Mouse (Mus musculus): ENCODE data around the gene Fthl17b. TPM values are rescaled to one million over a fixed set of nuclear protein-coding genes. Genes with fewer than 3 reads are reported as not detected.
"Not testable (repeated sequence)": the region's sequence is repeated elsewhere in the genome, so short reads cannot be mapped to it uniquely, and the experiment has no call there.

Fthl17b gene
- not detected in 2 replicates for polyA plus RNA-seq (2014; fragmentation: Nextera tagmentation; extraction: Ambion mirVana)

GRCm38 (mm10) chrX:8962875-8963274 lies at the start of gene Fthl17b:
TSS of gene Fthl17b (minus strand) at chrX:8962975.
- H3K27ac ChIP-seq (ENCODE audit: low read depth); H3K36me3 ChIP-seq (ENCODE audit: control insufficient read depth, insufficient read depth, low read length); H3K9ac ChIP-seq (ENCODE audit: low read length); H3K4me1 ChIP-seq (replicated peaks; ENCODE audit: control insufficient read depth, insufficient read depth, low read length); H3K9me3 ChIP-seq (ENCODE audit: control insufficient read depth, low read length); H3K27me3 ChIP-seq (replicated peaks; ENCODE audit: control insufficient read depth, insufficient read depth, low read length); H3K4me2 ChIP-seq (ENCODE audit: low read length); ATAC-seq (replicated peaks; ENCODE audit: low FRiP score, low TSS enrichment, low read depth); DNase-seq (ENCODE audit: low spot score); H3K4me3 ChIP-seq (ENCODE audit: low read depth, low read length): not testable (repeated sequence)
- 92% methylated on average over 4 of the region's 11 CpGs for WGBS

DNA sequence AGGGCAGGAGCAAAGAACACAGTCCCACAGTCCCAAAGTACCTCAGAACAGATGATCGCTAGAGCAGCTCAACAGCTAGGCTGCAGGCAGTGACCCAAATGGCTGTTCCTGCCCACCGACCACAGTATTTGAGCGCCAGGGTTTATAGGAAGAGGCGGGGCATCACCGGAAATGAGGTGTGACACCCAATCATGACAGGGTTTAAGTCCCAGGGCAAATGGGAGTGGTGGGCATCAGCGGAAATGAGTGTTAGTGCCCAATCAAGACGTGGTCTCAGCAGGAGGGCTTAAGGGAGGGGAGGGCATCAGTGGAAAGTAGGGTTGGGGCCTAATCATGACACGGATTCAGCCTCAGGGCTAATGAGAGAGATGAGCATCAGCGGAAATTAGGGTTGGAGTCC lies 23.9 kb upstream of the Fthl17b start, which contains the start of gene Fthl17d:
Gene Fthl17d, minus strand, starts transcription at position 101 of the 400 bp plus-strand sequence.
- not testable (repeated sequence) for H3K27me3 ChIP-seq (replicated peaks; ENCODE audit: control insufficient read depth, insufficient read depth, low read length); H3K9ac ChIP-seq (ENCODE audit: low read length); H3K4me2 ChIP-seq (ENCODE audit: low read length); H3K4me3 ChIP-seq (ENCODE audit: low read depth, low read length); ATAC-seq (replicated peaks; ENCODE audit: low FRiP score, low TSS enrichment, low read depth); H3K9me3 ChIP-seq (ENCODE audit: control insufficient read depth, low read length); H3K4me1 ChIP-seq (replicated peaks; ENCODE audit: control insufficient read depth, insufficient read depth, low read length); H3K36me3 ChIP-seq (ENCODE audit: control insufficient read depth, insufficient read depth, low read length); DNase-seq (ENCODE audit: low spot score); H3K27ac ChIP-seq (ENCODE audit: low read depth)
- no CpG with 5 or more reads among the region's 9 CpGs for WGBS

DNA sequence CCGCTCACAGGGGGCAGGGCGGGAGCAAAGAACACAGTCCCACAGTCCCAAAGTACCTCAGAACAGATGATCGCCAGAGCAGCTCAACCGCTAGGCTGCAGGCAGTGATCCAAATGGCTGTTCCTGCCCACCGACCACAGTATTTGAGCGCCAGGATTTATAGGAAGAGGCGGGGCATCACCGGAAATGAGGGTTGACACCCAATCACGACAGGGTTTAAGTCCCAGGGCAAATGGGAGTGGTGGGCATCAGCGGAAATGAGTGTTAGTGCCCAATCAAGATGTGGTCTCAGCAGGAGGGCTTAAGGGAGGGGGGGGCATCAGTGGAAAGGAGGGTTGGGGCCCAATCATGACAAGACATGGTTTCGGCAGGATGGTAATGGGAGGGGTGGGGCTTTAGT lies 13.7 kb upstream of the Fthl17b start, which contains the start of gene Fthl17c:
Gene Fthl17c, minus strand, starts transcription at position 101 of the 400 bp plus-strand sequence.
- H3K36me3 ChIP-seq (ENCODE audit: control insufficient read depth, insufficient read depth, low read length); H3K9ac ChIP-seq (ENCODE audit: low read length); H3K4me1 ChIP-seq (replicated peaks; ENCODE audit: control insufficient read depth, insufficient read depth, low read length); DNase-seq (ENCODE audit: low spot score); H3K4me2 ChIP-seq (ENCODE audit: low read length); H3K9me3 ChIP-seq (ENCODE audit: control insufficient read depth, low read length); ATAC-seq (replicated peaks; ENCODE audit: low FRiP score, low TSS enrichment, low read depth); H3K27ac ChIP-seq (ENCODE audit: low read depth); H3K4me3 ChIP-seq (ENCODE audit: low read depth, low read length); H3K27me3 ChIP-seq (replicated peaks; ENCODE audit: control insufficient read depth, insufficient read depth, low read length): not testable (repeated sequence)
- no CpG with 5 or more reads among the region's 11 CpGs for WGBS

GRCm38 (mm10) chrX:8964618-8965017 lies 1.8 kb upstream of the Fthl17b start:
- H3K9ac ChIP-seq (ENCODE audit: low read length); ATAC-seq (replicated peaks; ENCODE audit: low FRiP score, low TSS enrichment, low read depth); DNase-seq (ENCODE audit: low spot score); H3K27ac ChIP-seq (ENCODE audit: low read depth); H3K27me3 ChIP-seq (replicated peaks; ENCODE audit: control insufficient read depth, insufficient read depth, low read length); H3K36me3 ChIP-seq (ENCODE audit: control insufficient read depth, insufficient read depth, low read length); H3K4me3 ChIP-seq (ENCODE audit: low read depth, low read length); H3K4me1 ChIP-seq (replicated peaks; ENCODE audit: control insufficient read depth, insufficient read depth, low read length); H3K9me3 ChIP-seq (ENCODE audit: control insufficient read depth, low read length); H3K4me2 ChIP-seq (ENCODE audit: low read length): not testable (repeated sequence)
- 41% methylated on average over 4 of the region's 4 CpGs for WGBS

DNA sequence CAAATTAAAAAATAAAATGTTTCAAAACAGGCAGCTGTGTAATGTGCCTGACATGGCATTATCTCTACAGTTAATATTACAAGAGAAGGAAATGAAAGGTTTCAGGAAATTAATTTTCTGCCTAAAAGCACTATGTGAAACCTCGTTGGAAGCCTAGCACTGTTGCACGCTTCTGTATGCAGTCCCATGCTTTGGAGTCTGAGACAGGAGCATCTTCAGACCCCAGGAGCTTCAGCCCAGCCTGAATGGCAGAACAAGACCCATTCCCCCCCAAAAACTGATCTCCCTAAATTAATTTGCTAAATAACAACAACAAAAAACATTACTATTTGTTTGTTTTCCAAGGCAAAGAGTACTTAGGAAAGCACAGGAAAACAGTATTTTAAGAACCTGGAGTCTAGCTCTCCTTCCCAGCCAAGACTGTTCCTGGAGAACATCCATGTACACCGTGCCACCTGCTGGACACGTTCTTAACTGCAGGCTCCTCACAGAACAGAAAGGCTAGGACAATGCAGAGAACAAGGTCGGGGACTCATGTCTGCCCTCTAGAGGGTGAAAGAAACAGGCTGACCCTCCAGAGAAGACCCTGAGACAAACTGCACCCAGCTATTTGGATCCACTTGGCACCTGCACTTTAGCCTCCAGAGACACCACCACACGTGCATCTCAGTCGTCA lies 14.5 kb downstream of the Fthl17b start:
- DNase-seq (ENCODE audit: low spot score) (peak; percentile 88), ATAC-seq (replicated peaks; ENCODE audit: low FRiP score, low TSS enrichment, low read depth) (0 out of 2 replicates have a peak, but pooled peaks have one; percentile 50)
- WGBS: 17% methylated on average over 7 of the region's 7 CpGs

GRCm38 (mm10) chrX:8944041-8944440 lies 18.7 kb downstream of the Fthl17b start:
- Histone ChIP-seq H3K9me3 (ENCODE audit: control insufficient read depth, low read length) (no peaks in the 10 kb centered on the region), H3K27ac (ENCODE audit: low read depth) (no peak overlapping the region), H3K4me1 (replicated peaks; ENCODE audit: control insufficient read depth, insufficient read depth, low read length) (no peaks in the 10 kb centered on the region), H3K4me2 (ENCODE audit: low read length) (no peak overlapping the region), H3K27me3 (replicated peaks; ENCODE audit: control insufficient read depth, insufficient read depth, low read length) (no peaks in the 10 kb centered on the region), H3K4me3 (ENCODE audit: low read depth, low read length) (no peak overlapping the region), H3K9ac (ENCODE audit: low read length) (no peak overlapping the region), H3K36me3 (ENCODE audit: control insufficient read depth, insufficient read depth, low read length) (no peaks in the 10 kb centered on the region)
- no peak for DNase-seq (ENCODE audit: low spot score)
- ATAC-seq (replicated peaks; ENCODE audit: low FRiP score, low TSS enrichment, low read depth): no peak
- WGBS: 79% methylated on average over 8 of the region's 8 CpGs

More for the DNA sequence above, 14.5 kb downstream of the Fthl17b start:
- not testable (repeated sequence) for H3K4me3 ChIP-seq (ENCODE audit: low read depth, low read length); H3K36me3 ChIP-seq (ENCODE audit: control insufficient read depth, insufficient read depth, low read length); H3K4me2 ChIP-seq (ENCODE audit: low read length); H3K4me1 ChIP-seq (replicated peaks; ENCODE audit: control insufficient read depth, insufficient read depth, low read length); H3K9me3 ChIP-seq (ENCODE audit: control insufficient read depth, low read length); H3K9ac ChIP-seq (ENCODE audit: low read length); H3K27me3 ChIP-seq (replicated peaks; ENCODE audit: control insufficient read depth, insufficient read depth, low read length); H3K27ac ChIP-seq (ENCODE audit: low read depth)

DNA sequence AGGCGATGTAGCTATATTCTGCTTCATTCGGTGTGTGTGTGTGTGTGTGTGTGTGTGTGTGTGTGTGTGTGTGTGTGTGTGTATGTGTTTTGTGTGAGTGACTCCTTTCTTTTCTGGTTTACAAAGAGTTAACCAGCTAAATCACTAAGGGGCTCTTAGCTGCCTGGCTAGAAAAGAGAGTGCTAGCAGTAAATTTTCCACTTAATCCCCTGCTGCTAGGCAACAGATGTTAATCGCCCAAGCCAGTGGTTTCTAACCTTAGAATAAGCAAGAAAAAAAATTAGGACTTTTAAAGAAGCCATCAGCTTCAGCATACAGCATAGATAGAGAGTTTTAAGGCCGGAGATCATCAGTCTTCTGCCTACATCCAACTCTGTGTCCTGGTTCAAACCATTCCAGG lies 35.5 kb downstream of the Fthl17b start:
- ATAC-seq (replicated peaks; ENCODE audit: low FRiP score, low TSS enrichment, low read depth): no peak
- H3K4me2 ChIP-seq (ENCODE audit: low read length): no peak overlapping the region
- 23% methylated on average over 4 of the region's 4 CpGs for WGBS
- no peaks in the 10 kb centered on the region for H3K9me3 ChIP-seq (ENCODE audit: control insufficient read depth, low read length)
- H3K4me1 ChIP-seq (replicated peaks; ENCODE audit: control insufficient read depth, insufficient read depth, low read length): no peaks in the 10 kb centered on the region
- no peak overlapping the region for H3K27ac ChIP-seq (ENCODE audit: low read depth)
- H3K4me3 ChIP-seq (ENCODE audit: low read depth, low read length): no peak overlapping the region
- no peaks in the 10 kb centered on the region for H3K36me3 ChIP-seq (ENCODE audit: control insufficient read depth, insufficient read depth, low read length)
- DNase-seq (ENCODE audit: low spot score): no peak
- H3K9ac ChIP-seq (ENCODE audit: low read length): no peak overlapping the region
- no peaks in the 10 kb centered on the region for H3K27me3 ChIP-seq (replicated peaks; ENCODE audit: control insufficient read depth, insufficient read depth, low read length)

- Histone ChIP-seq H3K27ac (ENCODE audit: low read depth) (no peak overlapping the region), H3K4me3 (ENCODE audit: low read depth, low read length) (no peak overlapping the region), H3K9ac (ENCODE audit: low read length) (no peak overlapping the region), H3K27me3 (replicated peaks; ENCODE audit: control insufficient read depth, insufficient read depth, low read length) (no peaks in the 10 kb centered on the region), H3K4me2 (ENCODE audit: low read length) (no peak overlapping the region), H3K36me3 (ENCODE audit: control insufficient read depth, insufficient read depth, low read length) (no peaks in the 10 kb centered on the region), H3K9me3 (ENCODE audit: control insufficient read depth, low read length) (no peaks in the 10 kb centered on the region), H3K4me1 (replicated peaks; ENCODE audit: control insufficient read depth, insufficient read depth, low read length) (no peaks in the 10 kb centered on the region)
- no peak for ATAC-seq (replicated peaks; ENCODE audit: low FRiP score, low TSS enrichment, low read depth)
- 46% methylated on average over 9 of the region's 9 CpGs for WGBS
- DNase-seq (ENCODE audit: low spot score): no peak
Observed at GRCm38 (mm10) chrX:8921813-8922607, 40.8 kb downstream of the Fthl17b start.
